In genomic region chr13:71506777-71507176, GRCm38 (mm10) we compare ENCODE assay signal across 8 mouse cellular contexts.
A peak's percentile ranks its signal among the peaks of the same experiment; 100 is the strongest.
DNase-seq lines count a peak whose midpoint lies in the region; ATAC-seq lines count a peak whose summit lies in the region.

No protein-coding gene starts in this region.

- DNase-seq in heart, postnatal 36 days = no peak
- no peak for DNase-seq in neural tube, embryonic 11.5 days (ENCODE audit: low spot score)
- no peak for DNase-seq in neural tube, embryonic 10.5 days (ENCODE audit: extremely low spot score, low spot score)
- peak; percentile 7 for DNase-seq in hindbrain, embryonic 10.5 days (ENCODE audit: low spot score)
- DNase-seq in adrenal gland, adult 2 months = no peak
- DNase-seq in layer of hippocampus, postnatal 36 days = no peak

- H3K27me3 ChIP-seq in heart, embryonic 14.5 days (ENCODE audit: control insufficient read depth, insufficient read depth, low read length) = no peaks in the 10 kb centered on the region
- H3K27me3 ChIP-seq in neural tube, embryonic 11.5 days (ENCODE audit: control insufficient read depth, insufficient read depth, low read length) = no peaks in the 10 kb centered on the region
- H3K27me3 ChIP-seq in hindbrain, embryonic 10.5 days (ENCODE audit: insufficient read depth, poor library complexity, severe bottlenecking) = peaks cover 17% of the 10 kb centered on the region
- peaks cover 11% of the 10 kb centered on the region; the same call in 1 of the 2 replicates for H3K27me3 ChIP-seq in neural tube, embryonic 13.5 days

- no peak overlapping the region for H3K27ac ChIP-seq in heart, embryonic 14.5 days (replicated peaks in 1 of 2; ENCODE audit: control insufficient read depth in 1 of 2, insufficient read depth in 1 of 2, low read depth in 2 of 2, low read length in 2 of 2)
- 0 out of 2 replicates have a peak overlapping the region, but pooled peaks have one; percentile 31 for H3K27ac ChIP-seq in neural tube, embryonic 11.5 days (ENCODE audit: low read depth, low read length)
- peak overlapping the region; percentile 76 for H3K27ac ChIP-seq in hindbrain, embryonic 10.5 days
- peak overlapping the region; percentile 46 for H3K27ac ChIP-seq in neural tube, embryonic 13.5 days (replicated peaks)

- no peak overlapping the region for H3K4me3 ChIP-seq in heart, embryonic 14.5 days (ENCODE audit: control insufficient read depth in 1 of 2, insufficient read depth in 1 of 2, low read depth in 1 of 2, low read length in 2 of 2)
- H3K4me3 ChIP-seq in neural tube, embryonic 11.5 days (ENCODE audit: low read depth, low read length) = no peak overlapping the region
- peak overlapping the region; percentile 31; the same call in 1 of the 2 replicates for H3K4me3 ChIP-seq in hindbrain, embryonic 10.5 days
- no peak overlapping the region for H3K4me3 ChIP-seq in neural tube, embryonic 13.5 days

- H3K4me1 ChIP-seq in heart, embryonic 14.5 days (ENCODE audit: control insufficient read depth in 2 of 2, insufficient read depth in 2 of 2, low read length in 2 of 2) = peaks cover 0 to 6% of the 10 kb centered on the region in 2 experiments; a peak in 1 of 4 replicates
- H3K4me1 ChIP-seq in neural tube, embryonic 11.5 days (ENCODE audit: control insufficient read depth, insufficient read depth, low read length) = 0 out of 2 replicates have a peak, but pooled peaks cover 5% of the 10 kb centered on the region
- H3K4me1 ChIP-seq in hindbrain, embryonic 10.5 days (replicated peaks) = peaks cover 24% of the 10 kb centered on the region
- peaks cover 27% of the 10 kb centered on the region; the same call in 1 of the 2 replicates for H3K4me1 ChIP-seq in neural tube, embryonic 13.5 days (replicated peaks)

- WGBS in heart, embryonic 14.5 days = 33% methylated on average over 7 of the region's 7 CpGs
- 26% methylated on average over 7 of the region's 7 CpGs for WGBS in neural tube, embryonic 11.5 days
- 26% methylated on average over 7 of the region's 7 CpGs for WGBS in hindbrain, embryonic 10.5 days
- 27% methylated on average over 7 of the region's 7 CpGs for WGBS in neural tube, embryonic 13.5 days

- intact Hi-C loops in heart, postnatal 36 days (cut with DNase I) = no loop called here

- H3K4me2 ChIP-seq in heart, embryonic 14.5 days (ENCODE audit: low read length) = peak overlapping the region; percentile 52
- peak overlapping the region; percentile 34; the same call in 1 of the 2 replicates for H3K4me2 ChIP-seq in neural tube, embryonic 11.5 days (ENCODE audit: low read depth)
- peak overlapping the region; percentile 42 for H3K4me2 ChIP-seq in neural tube, embryonic 13.5 days

- ATAC-seq in heart, embryonic 14.5 days (ENCODE audit: insufficient number of reproducible peaks, insufficient read depth, low FRiP score, low read depth) = no peak
- no peak for ATAC-seq in neural tube, embryonic 11.5 days (ENCODE audit: insufficient read depth, low FRiP score, low TSS enrichment)
- ATAC-seq in neural tube, embryonic 13.5 days (ENCODE audit: low read depth) = no peak

- no peaks in the 10 kb centered on the region for H3K36me3 ChIP-seq in heart, embryonic 14.5 days (ENCODE audit: control insufficient read depth, insufficient read depth, low read length)
- no peaks in the 10 kb centered on the region for H3K36me3 ChIP-seq in neural tube, embryonic 11.5 days (ENCODE audit: control insufficient read depth, insufficient read depth, low read length)
- H3K36me3 ChIP-seq in hindbrain, embryonic 10.5 days = no peaks in the 10 kb centered on the region
- no peaks in the 10 kb centered on the region for H3K36me3 ChIP-seq in neural tube, embryonic 13.5 days

- no peaks in the 10 kb centered on the region for H3K9me3 ChIP-seq in heart, embryonic 14.5 days (ENCODE audit: control insufficient read depth, low read length)
- H3K9me3 ChIP-seq in neural tube, embryonic 11.5 days (ENCODE audit: control insufficient read depth, low read length) = no peaks in the 10 kb centered on the region
- no peaks in the 10 kb centered on the region for H3K9me3 ChIP-seq in hindbrain, embryonic 10.5 days
- no peaks in the 10 kb centered on the region for H3K9me3 ChIP-seq in neural tube, embryonic 13.5 days

- no peak overlapping the region for H3K9ac ChIP-seq in heart, embryonic 14.5 days (ENCODE audit: low read length)
- H3K9ac ChIP-seq in neural tube, embryonic 11.5 days (ENCODE audit: low read length) = 0 out of 2 replicates have a peak overlapping the region, but pooled peaks have one; percentile 30
- no peak overlapping the region for H3K9ac ChIP-seq in neural tube, embryonic 13.5 days

Comparison
In these comparisons a context has a peak if more than half of its experiments do, and no peak if none do; other contexts are left out.
1. H3K27ac ChIP-seq: peak in neural tube, embryonic 11.5 days (single experiment), hindbrain, embryonic 10.5 days (single experiment) and neural tube, embryonic 13.5 days (single experiment); none in heart, embryonic 14.5 days (0 of 2).
2. Peak in every context shown above with its lines, with median percentiles within 50 percentile points of each other: H3K4me2 ChIP-seq.